ENCODE assay signal across 8 mouse cellular contexts in genomic region chr2:16356921-16357837, GRCm38 (mm10). TPM values are rescaled to one million over a fixed set of nuclear protein-coding genes. Genes with fewer than 3 reads are reported as not detected.
DNase-seq lines count a peak whose midpoint lies in the region; ATAC-seq and TF ChIP-seq lines count a peak whose summit lies in the region.

No protein-coding gene starts in this region.

- 2% methylated on average over 33 of the region's 33 CpGs for WGBS in embryonic facial prominence, embryonic 14.5 days
- WGBS in hindbrain, embryonic 13.5 days, result 3% methylated on average over 33 of the region's 33 CpGs
- 3% methylated on average over 33 of the region's 33 CpGs for WGBS in limb, embryonic 14.5 days
- 2% methylated on average over 33 of the region's 33 CpGs for WGBS in neural tube, embryonic 11.5 days

- no peaks in the 10 kb centered on the region for H3K36me3 ChIP-seq in embryonic facial prominence, embryonic 14.5 days (ENCODE audit: control insufficient read depth, insufficient read depth, low read length)
- no peaks in the 10 kb centered on the region for H3K36me3 ChIP-seq in hindbrain, embryonic 13.5 days
- H3K36me3 ChIP-seq in limb, embryonic 14.5 days (ENCODE audit: control insufficient read depth, insufficient read depth, low read length), result no peaks in the 10 kb centered on the region
- no peaks in the 10 kb centered on the region for H3K36me3 ChIP-seq in neural tube, embryonic 11.5 days (ENCODE audit: control insufficient read depth, insufficient read depth, low read length)

- peak; percentile 36 for DNase-seq in gastrocnemius, adult 2 months
- no peak for DNase-seq in gastrocnemius, adult 8-10 months (ENCODE audit: low spot score in 2 of 2)
- peak; percentile 20 for DNase-seq in adrenal gland, postnatal 14 days
- peak; percentile 32 for DNase-seq in embryonic facial prominence, embryonic 14.5 days (ENCODE audit: low spot score)
- DNase-seq in limb, embryonic 14.5 days (ENCODE audit: low spot score), result no peak
- peak; percentile 30 for DNase-seq in neural tube, embryonic 11.5 days (ENCODE audit: low spot score)
- DNase-seq in spleen, adult 18-20 months, result no peak

- no peak for ATAC-seq in embryonic facial prominence, embryonic 14.5 days (ENCODE audit: low read depth)
- no peak for ATAC-seq in hindbrain, embryonic 13.5 days (ENCODE audit: low FRiP score)
- no peak for ATAC-seq in limb, embryonic 14.5 days (ENCODE audit: low FRiP score, low read depth)
- ATAC-seq in neural tube, embryonic 11.5 days (ENCODE audit: insufficient read depth, low FRiP score, low TSS enrichment), result peak; percentile 4; the same call in 1 of the 2 replicates

- 0 out of 2 replicates have a peak, but pooled peaks cover 7% of the 10 kb centered on the region for H3K27me3 ChIP-seq in embryonic facial prominence, embryonic 14.5 days (replicated peaks; ENCODE audit: control insufficient read depth, insufficient read depth, low read length)
- H3K27me3 ChIP-seq in hindbrain, embryonic 13.5 days, result peaks cover 12% of the 10 kb centered on the region
- H3K27me3 ChIP-seq in limb, embryonic 14.5 days (ENCODE audit: control insufficient read depth, insufficient read depth, low read length), result no peaks in the 10 kb centered on the region
- no peaks in the 10 kb centered on the region for H3K27me3 ChIP-seq in neural tube, embryonic 11.5 days (ENCODE audit: control insufficient read depth, insufficient read depth, low read length)

- peak; percentile 33; the same call in 1 of the 2 replicates for TF ChIP-seq CTCF in gastrocnemius, adult 2 months (IDR thresholded peaks at IDR 0.05)

- peak overlapping the region; percentile 89 for H3K4me3 ChIP-seq in gastrocnemius, adult 2 months
- peak overlapping the region; percentile 61 for H3K4me3 ChIP-seq in embryonic facial prominence, embryonic 14.5 days (ENCODE audit: low read depth, low read length)
- peak overlapping the region; percentile 61 for H3K4me3 ChIP-seq in hindbrain, embryonic 13.5 days
- H3K4me3 ChIP-seq in limb, embryonic 14.5 days (replicated peaks; ENCODE audit: low read length), result peak overlapping the region; percentile 57
- H3K4me3 ChIP-seq in neural tube, embryonic 11.5 days (ENCODE audit: low read depth, low read length), result peak overlapping the region; percentile 69

- TF ChIP-seq POLR2A in limb, embryonic 14.5 days (IDR thresholded peaks at IDR 0.05; ENCODE audit: borderline replicate concordance, extremely low read depth, insufficient read depth, insufficient read length), result no peak

- no peaks in the 10 kb centered on the region for H3K9me3 ChIP-seq in embryonic facial prominence, embryonic 14.5 days (ENCODE audit: control insufficient read depth, low read length)
- H3K9me3 ChIP-seq in hindbrain, embryonic 13.5 days, result no peaks in the 10 kb centered on the region
- H3K9me3 ChIP-seq in limb, embryonic 14.5 days (ENCODE audit: control insufficient read depth, low read length), result no peaks in the 10 kb centered on the region
- no peaks in the 10 kb centered on the region for H3K9me3 ChIP-seq in neural tube, embryonic 11.5 days (ENCODE audit: control insufficient read depth, low read length)

- H3K4me1 ChIP-seq in embryonic facial prominence, embryonic 14.5 days (ENCODE audit: control insufficient read depth, insufficient read depth, low read length), result peaks cover 6% of the 10 kb centered on the region; the same call in 1 of the 2 replicates
- peaks cover 21% of the 10 kb centered on the region for H3K4me1 ChIP-seq in hindbrain, embryonic 13.5 days (replicated peaks)
- 0 out of 2 replicates have a peak, but pooled peaks cover 5% of the 10 kb centered on the region for H3K4me1 ChIP-seq in limb, embryonic 14.5 days (ENCODE audit: control insufficient read depth, insufficient read depth, low read length)
- H3K4me1 ChIP-seq in neural tube, embryonic 11.5 days (ENCODE audit: control insufficient read depth, insufficient read depth, low read length), result no peaks in the 10 kb centered on the region

- intact Hi-C loops in gastrocnemius, adult 2 months (cut with DNase I), result no loop called here

- H3K9ac ChIP-seq in embryonic facial prominence, embryonic 14.5 days (ENCODE audit: low read depth, low read length), result peak overlapping the region; percentile 65
- peak overlapping the region; percentile 80 for H3K9ac ChIP-seq in hindbrain, embryonic 13.5 days
- peak overlapping the region; percentile 69 for H3K9ac ChIP-seq in limb, embryonic 14.5 days (ENCODE audit: low read depth, low read length, severe bottlenecking)
- H3K9ac ChIP-seq in neural tube, embryonic 11.5 days (ENCODE audit: low read length), result peak overlapping the region; percentile 58

- peak overlapping the region; percentile 87 for H3K27ac ChIP-seq in gastrocnemius, adult 2 months
- H3K27ac ChIP-seq in embryonic facial prominence, embryonic 14.5 days (replicated peaks; ENCODE audit: low read depth, low read length), result peak overlapping the region; percentile 82
- H3K27ac ChIP-seq in hindbrain, embryonic 13.5 days, result peak overlapping the region; percentile 82
- H3K27ac ChIP-seq in limb, embryonic 14.5 days (replicated peaks; ENCODE audit: low read depth, low read length), result peak overlapping the region; percentile 74; the same call in 1 of the 2 replicates
- no peak overlapping the region for H3K27ac ChIP-seq in neural tube, embryonic 11.5 days (ENCODE audit: low read depth, low read length)

- H3K4me2 ChIP-seq in embryonic facial prominence, embryonic 14.5 days (ENCODE audit: low read depth, low read length), result peak overlapping the region; percentile 88
- H3K4me2 ChIP-seq in hindbrain, embryonic 13.5 days, result peak overlapping the region; percentile 82
- H3K4me2 ChIP-seq in limb, embryonic 14.5 days (replicated peaks; ENCODE audit: low read depth, low read length, severe bottlenecking), result peak overlapping the region; percentile 83
- H3K4me2 ChIP-seq in neural tube, embryonic 11.5 days (ENCODE audit: low read depth), result peak overlapping the region; percentile 73

RNA-seq across cellular contexts. Expression of gene Plxdc2, which starts 1.1 kb away (rescaled TPM):
- 10 to 100 TPM; 12.1 to 18.4 TPM for total RNA-seq in gastrocnemius, adult 2 months (2021)
- 10 to 100 TPM in 2 of 4 experiments, 1 to 10 TPM in 2; 5.3 to 13.2 (median 9.7) TPM for total RNA-seq in gastrocnemius, adult 8-10 months (2022)
- total RNA-seq in adrenal gland, postnatal 14 days (2021), result 15.9 and 22.1 TPM in 2 replicates
- 36.4 and 45.9 TPM in 2 replicates for polyA plus RNA-seq in embryonic facial prominence, embryonic 14.5 days (2014; fragmentation: Nextera tagmentation; extraction: Ambion mirVana)
- 22.5 and 23.2 TPM in 2 replicates for polyA plus RNA-seq in hindbrain, embryonic 13.5 days (2015; fragmentation: Nextera tagmentation; extraction: Ambion mirVana)
- polyA plus RNA-seq in limb, embryonic 14.5 days (2012; rRNA removed), result 16.7 and 18.2 TPM in 2 replicates
- polyA plus RNA-seq in limb, embryonic 14.5 days (2014; fragmentation: Nextera tagmentation; extraction: Ambion mirVana), result 46.3 and 47.1 TPM in 2 replicates
- polyA plus RNA-seq in neural tube, embryonic 11.5 days (2014; fragmentation: Nextera tagmentation; extraction: Ambion mirVana), result 22.2 and 23.9 TPM in 2 replicates

Comparison
In these comparisons a context has a peak if more than half of its experiments do, and no peak if none do; other contexts are left out.
1. DNase-seq: peak in gastrocnemius, adult 2 months (single experiment), adrenal gland, postnatal 14 days (single experiment), embryonic facial prominence, embryonic 14.5 days (single experiment) and neural tube, embryonic 11.5 days (single experiment); none in gastrocnemius, adult 8-10 months (0 of 2), limb, embryonic 14.5 days (single experiment) and spleen, adult 18-20 months (0 of 2).
2. Peak in every context shown above with its lines, with median percentiles within 50 percentile points of each other: H3K4me3 ChIP-seq, H3K4me2 ChIP-seq and H3K9ac ChIP-seq.